1 mouse cellular context compared by ENCODE assay signal in the genomic region with DNA sequence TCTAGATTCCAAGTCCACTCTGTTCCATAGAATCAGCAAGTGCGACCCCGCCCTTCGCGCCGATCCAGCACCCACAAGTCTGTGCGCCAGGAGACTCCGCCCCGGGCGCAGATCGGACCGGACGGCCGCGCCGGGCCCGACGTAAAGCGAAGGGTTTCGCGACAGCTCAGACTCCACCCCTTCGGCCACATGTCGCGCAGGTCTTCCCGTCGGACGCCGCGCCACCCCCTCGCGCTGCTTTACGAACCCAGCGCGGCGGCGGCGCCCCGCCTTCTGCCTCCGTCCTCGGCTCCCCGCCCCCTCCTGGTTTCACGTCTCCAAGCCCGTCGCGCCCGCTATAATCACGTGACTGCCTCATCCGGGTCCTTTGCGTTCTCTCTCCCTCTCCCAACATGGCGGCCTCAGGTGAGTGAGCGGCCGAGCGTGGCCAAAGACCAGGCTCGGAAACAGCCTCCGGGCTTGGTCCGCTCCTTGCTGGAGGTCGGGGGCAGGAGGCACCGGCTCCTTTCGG.
A peak's percentile ranks its signal among the peaks of the same experiment; 100 is the strongest.
TF ChIP-seq lines count a peak whose summit lies in the region.

Gene Eif4b (plus strand): TSS at position 215 of the 511 bp plus-strand sequence.

TF ChIP-seq in myocyte, 11 proteins besides CTCF, POLR2A, EP300 and RAD21 (continued from another document):
- TF ChIP-seq MAX (IDR thresholded peaks at IDR 0.05; ENCODE audit: low read depth) (no peak), POLR2AphosphoS2 (IDR thresholded peaks at IDR 0.05; ENCODE audit: insufficient read length, low read depth) (peak; percentile 76), TCF3 (IDR thresholded peaks at IDR 0.05; ENCODE audit: insufficient read length, low read depth) (no peak), USF1 (IDR thresholded peaks at IDR 0.05; ENCODE audit: low read depth) (peak; percentile 96)
TF ChIP-seq in myocyte: peak in this region for 6.
